Mouse (Mus musculus): ENCODE results near the gene Cadps. TPM values are rescaled to one million over a fixed set of nuclear protein-coding genes. Genes with fewer than 3 reads are reported as not detected.

The Cadps gene
- total RNA-seq (2023), result not detected

GRCm38 (mm10) chr14:12822491-12823219 lies at the start of gene Cadps:
TSS of gene Cadps (minus strand) at chr14:12823079.

GRCm38 (mm10) chr14:12348089-12348488 lies 474.8 kb downstream of the Cadps start, which contains the start of gene Fezf2:
TSS of gene Fezf2 (minus strand) at chr14:12348189.

